Mouse (Mus musculus) embryo, embryonic 9.5 days (tissue): ENCODE data around the gene Slc1a1.

Experiments
- DNase-seq: peaks from one replicate; pipeline ENCODE4 v3.0.0-alpha.2; 2017; ENCODE audit errors: extremely low spot score

Gene Slc1a1

GRCm38 (mm10) chr19:28834798-28835499 is at the start of gene Slc1a1:
Gene Slc1a1, plus strand, starts transcription at chr19:28835049.
- peak; percentile 40 for DNase-seq

- no peak for DNase-seq
These were observed 44.7 kb upstream of the Slc1a1 start for GRCm38 (mm10) chr19:28790196-28790595.

DNA sequence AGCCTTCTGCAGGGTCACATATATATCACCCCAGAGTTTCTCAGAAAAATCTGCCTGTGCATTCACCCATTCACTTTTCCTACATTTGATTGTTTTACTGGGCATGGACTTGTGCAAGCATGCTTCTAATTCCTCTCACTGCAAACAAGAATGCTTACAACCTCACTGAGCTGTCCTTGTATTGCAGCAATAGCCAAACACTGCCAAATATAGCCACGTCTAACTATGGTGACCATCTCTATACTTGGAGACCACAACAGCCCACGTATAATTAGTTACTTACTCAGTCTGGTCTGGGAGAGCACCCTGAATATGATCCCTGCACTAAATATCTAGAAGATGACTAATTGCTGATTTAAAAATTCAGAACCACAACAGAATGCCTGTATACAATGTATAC is 41.5 kb upstream of the Slc1a1 start:
- no peak for DNase-seq

GRCm38 (mm10) chr19:28796146-28796848 is 38.6 kb upstream of the Slc1a1 start:
- no peak for DNase-seq

DNA sequence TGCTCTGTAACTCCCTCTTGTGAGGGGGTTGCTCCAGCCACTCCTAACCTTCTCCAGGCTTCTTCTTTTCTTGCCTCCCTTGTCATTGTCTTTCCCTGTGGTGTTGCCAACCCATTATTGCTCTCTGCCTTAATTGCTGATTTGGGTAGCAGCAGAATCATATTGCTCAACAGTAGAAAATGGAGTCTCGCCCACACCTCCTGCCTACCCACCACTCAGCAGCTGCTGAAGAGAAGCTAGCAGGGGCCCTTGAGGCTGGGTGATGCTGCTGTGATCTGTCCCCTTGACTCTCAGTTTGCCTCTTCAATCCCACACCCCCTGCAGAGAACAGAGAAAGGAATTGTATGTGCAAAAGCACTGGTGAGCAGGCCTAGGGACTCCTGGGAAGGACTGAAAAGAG is 37.9 kb upstream of the Slc1a1 start:
- no peak for DNase-seq

GRCm38 (mm10) chr19:28797611-28798010 is 37.2 kb upstream of the Slc1a1 start:
- no peak for DNase-seq

DNA sequence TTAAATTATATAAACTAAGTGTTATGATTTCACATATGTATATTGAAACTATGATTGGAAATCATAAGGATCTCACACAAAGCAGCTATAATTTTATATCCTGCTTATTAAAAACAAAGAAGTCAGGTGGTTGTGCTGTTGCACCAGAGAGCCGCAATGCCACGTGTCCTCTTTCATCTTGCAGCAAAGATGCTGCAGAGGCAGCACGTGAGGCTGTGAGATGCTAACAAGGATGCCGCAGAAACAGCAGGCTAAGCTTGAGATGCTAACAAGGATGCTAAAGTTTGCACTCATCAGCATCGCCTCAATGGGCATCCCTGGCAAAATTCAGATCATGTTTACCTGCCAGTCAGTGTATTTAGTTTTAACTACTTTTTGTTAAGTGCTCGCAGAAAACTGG is 34.4 kb upstream of the Slc1a1 start:
- DNase-seq = no peak

- no peak for DNase-seq
These were observed 28.6 kb upstream of the Slc1a1 start for GRCm38 (mm10) chr19:28806276-28806675.

- DNase-seq = no peak
These were observed 27.9 kb upstream of the Slc1a1 start for GRCm38 (mm10) chr19:28806821-28807496.

DNA sequence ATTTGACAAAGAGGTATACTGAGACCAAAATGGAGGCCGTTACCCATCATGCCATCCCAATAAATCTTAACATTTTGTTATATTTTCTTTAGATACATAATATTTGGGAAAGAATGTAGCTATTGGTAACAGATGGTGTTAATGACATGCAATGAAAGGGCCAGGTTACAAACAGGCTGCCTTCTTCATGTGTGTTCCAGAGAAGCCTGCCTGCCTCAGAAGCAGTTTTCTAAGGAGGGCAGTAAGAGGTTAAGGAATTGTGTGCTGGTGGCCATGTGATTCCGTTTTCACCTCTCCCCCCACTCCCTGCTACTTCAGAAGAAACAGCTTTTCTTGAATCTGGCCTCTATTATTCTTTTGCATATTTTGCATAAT is 27.4 kb upstream of the Slc1a1 start:
- no peak for DNase-seq

DNA sequence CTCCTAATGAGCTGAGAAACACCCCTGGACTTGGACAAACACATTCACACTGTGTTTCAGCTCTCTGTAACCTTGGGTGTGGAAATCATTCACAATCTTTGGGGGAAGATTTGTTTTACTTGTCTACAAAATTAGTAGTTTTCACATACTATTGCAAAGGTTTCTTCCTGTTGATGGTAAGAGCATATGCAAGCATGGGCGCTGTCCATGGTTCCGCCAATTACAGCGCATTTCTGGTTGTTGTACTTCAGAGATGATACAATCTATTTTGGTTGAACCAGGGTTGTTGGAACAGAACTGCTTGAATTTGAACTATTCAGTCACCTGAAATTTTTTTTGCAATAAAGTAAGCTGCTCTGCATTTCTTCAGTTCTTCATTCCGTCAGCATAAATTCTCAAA is 16.6 kb upstream of the Slc1a1 start:
- DNase-seq = no peak

DNA sequence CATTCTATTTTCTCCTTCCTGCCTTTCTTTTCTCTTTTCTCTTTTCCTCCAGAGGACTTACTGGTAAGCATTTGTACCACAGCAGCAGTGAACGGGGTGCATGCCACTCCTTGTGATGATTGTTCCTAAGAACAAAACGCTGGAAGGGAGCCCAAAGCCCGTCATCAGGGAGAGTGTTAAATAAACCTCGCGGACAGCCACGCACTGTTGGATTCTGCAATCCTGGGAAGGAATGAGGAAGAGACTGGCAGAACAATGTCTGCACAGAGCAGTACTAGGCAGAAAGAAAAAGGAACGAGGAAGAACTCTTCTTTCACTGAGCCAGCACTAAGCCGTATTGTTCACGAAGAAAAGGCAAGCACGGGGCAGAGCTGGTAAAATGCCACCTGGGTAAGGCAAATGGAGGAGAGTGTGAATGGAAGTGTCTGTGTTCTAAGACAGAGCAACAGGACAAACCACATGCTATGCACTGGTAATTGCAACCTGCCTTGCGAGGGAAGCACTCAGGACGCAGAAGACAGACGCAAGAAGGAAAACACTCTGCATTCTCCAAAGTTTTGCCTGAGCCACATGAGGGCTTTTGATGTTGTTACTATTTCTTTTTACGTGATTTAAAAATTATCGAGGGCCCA is 7.0 kb upstream of the Slc1a1 start:
- DNase-seq = peak; percentile 9

- DNase-seq = no peak
These were observed 3.5 kb upstream of the Slc1a1 start for GRCm38 (mm10) chr19:28831324-28831723.

DNA sequence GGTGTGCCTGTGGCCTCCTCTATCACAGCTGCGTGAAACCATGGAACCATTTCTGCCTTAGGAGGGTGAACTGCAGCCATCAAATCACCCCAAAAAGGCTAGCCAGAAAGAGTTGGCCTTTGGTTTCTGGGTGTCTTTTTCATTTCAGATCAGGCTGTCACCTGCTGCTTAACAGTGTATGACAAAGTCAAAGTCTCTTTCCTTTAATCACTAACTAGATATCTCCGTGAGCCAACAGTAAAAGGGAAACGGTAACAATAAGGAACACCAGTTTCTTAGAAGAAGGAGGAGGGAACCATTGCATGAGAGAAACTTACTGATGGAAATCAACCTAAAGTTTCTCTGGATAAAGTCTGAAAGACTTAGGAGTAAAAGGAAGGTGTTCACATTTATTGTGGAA is 2.2 kb upstream of the Slc1a1 start:
- DNase-seq = no peak

DNA sequence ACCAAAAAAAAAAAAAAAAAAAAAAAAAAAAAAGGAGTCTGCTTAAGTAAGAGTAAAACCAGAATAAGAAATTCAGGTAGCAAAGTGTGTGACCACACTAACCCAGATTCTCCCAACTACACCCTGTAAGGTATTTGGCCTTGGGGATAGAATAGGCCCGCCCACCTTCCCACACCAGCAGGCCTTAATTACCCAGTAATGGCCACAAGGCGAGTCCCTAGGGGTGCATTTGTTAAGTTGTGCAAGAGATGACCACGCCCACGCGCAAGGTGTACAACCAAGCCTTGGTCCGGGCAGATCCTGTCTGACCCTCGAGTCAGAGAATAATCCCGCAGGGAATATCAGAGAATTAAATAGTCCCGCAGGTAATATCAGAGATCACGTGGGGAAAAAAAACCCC is 461 bp upstream of the Slc1a1 start:
- no peak for DNase-seq

DNA sequence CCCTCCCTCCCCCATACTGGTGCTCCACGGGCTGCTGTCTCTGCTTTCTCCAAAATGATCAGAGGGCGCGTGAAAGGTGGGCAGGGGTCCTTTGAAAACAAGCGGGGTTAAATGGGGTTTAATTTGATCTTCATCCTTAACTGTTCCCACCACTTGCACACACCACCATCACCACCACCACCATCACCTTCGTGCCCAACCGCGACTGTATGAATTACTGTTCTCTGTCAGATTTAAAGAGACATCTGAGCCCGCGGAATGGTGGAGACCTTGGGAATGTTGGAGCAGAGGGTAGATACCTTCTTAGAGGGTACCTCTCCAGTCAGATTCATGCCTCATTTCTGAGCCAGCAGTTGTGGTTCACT is 633 bp downstream of the Slc1a1 start:
- DNase-seq = peak; percentile 11

- no peak for DNase-seq
These were observed 1.3 kb downstream of the Slc1a1 start for GRCm38 (mm10) chr19:28836116-28836515.

- no peak for DNase-seq
These were observed 2.0 kb downstream of the Slc1a1 start for GRCm38 (mm10) chr19:28836651-28837410.

DNA sequence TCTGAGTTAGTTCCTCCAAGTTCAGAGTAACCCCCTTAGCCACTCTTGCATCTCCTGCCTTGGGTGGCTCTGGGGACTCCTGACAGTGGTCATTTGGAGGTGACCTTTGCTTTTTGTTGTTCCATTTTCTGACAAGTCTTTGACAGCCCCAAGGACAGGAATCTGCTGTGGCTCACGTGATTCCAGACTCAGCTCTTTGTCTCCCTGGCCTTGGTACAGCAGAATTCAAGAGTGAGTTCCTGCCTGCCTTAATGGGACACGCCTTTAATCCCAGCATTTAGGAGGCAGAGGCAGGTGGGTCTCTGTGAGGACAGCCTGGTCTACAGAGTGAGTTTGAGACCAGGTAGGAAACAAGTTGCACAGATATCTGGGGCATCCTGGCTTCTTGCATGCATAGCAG is 3.9 kb downstream of the Slc1a1 start:
- no peak for DNase-seq

DNA sequence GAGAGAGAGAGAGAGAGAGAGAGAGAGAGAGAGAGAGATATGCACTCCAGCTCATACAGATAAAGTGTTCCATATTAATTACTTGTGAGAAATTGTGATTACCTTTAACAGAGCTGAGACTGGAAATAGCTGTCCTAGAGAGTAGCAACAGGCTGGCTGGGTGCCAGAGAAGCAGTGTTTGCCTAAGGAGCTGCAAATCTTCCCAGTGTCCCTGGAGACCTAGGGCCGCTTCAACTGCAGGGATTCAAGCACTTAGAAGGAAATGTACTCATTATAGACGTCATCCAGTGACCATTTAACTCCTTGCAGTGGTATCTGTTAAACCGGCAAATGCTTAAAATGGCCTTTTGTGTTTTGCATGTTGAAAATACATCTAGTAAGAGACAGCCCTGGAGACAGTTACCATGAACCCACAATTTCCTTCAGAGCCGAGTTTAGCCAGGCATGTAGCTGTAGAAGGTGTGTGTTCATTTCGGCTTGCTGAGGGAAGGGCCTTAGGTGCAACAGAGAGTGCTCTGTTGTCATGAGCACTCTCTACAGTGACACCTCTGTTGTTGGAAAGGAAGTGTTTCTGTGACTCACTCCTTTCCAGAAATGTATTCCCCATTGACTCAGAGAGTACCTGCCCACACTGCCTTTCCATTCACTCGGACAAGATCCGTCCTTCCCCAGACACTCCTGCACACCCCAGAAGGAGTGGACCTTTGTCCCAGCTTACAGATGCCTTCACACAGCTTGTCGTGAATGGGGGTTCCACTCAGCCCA is 10.3 kb downstream of the Slc1a1 start:
- DNase-seq = no peak

- DNase-seq = no peak
These were observed 15.7 kb downstream of the Slc1a1 start for GRCm38 (mm10) chr19:28850510-28850909.
